Mouse (Mus musculus) CH12F3 (cell line): ENCODE results near the gene Polr2m.

Source experiments
- in situ Hi-C: fragments of 300-500 bp; cut with MboI; formaldehyde crosslinking; loops from 2 replicates; pipeline ENCODE4 v1.14.3; 2020; ENCODE audit warnings: low sequenced_read_pairs

Gene Polr2m

GRCm38 (mm10) chr9:71475536-71475935, 10.2 kb downstream of the Polr2m start:
- in situ Hi-C loops, result no loop called here

GRCm38 (mm10) chr9:71467434-71467833, 18.3 kb downstream of the Polr2m start:
- in situ Hi-C loops, result no loop called here

GRCm38 (mm10) chr9:71466111-71466510, 19.6 kb downstream of the Polr2m start:
- in situ Hi-C loops, result no loop called here

GRCm38 (mm10) chr9:71463072-71463667, 22.6 kb downstream of the Polr2m start:
- in situ Hi-C loops, result no loop called here

DNA sequence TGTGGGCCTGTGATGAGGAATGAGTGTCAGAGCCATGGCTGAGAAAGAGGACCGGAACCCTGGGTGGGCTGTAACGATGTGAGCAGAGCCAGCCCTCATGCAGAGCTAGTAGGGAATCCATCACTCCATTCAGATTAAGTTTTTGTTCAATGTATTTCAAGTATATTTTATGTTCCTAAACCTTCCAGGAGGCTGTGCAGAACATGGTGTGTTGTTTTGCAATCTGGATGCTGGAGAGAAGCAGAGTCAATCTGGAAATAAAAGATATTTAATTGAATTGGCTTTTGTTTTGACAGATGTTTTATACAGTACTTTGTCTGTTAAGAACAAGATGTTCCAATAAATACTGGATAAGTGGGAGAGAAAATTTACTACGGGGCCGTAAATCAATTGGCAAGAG, 29.0 kb downstream of the Polr2m start:
- in situ Hi-C loops, result no loop called here

DNA sequence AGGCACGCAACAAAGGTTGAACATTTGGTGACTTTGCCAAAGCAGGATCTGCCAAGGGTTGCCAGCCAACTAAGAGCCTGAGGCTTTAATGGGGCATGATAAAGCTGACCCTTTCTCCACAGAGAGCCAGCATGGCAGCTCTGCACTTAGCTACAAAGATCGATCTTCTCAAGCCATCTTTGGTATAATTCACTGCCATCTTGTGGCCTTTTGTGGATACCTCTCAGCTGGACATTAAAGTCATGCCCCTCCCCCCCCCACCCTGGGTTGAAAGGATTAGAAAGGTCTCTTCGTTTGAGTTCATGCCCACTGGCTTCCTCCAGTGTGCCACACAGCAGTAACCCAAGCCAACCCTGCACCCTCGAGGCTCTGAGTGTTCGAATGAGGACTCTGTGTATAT, 31.8 kb downstream of the Polr2m start:
- in situ Hi-C loops, result no loop called here

GRCm38 (mm10) chr9:71453352-71453751, 32.4 kb downstream of the Polr2m start:
- in situ Hi-C loops, result no loop called here

- in situ Hi-C loops, result no loop called here
Measured at GRCm38 (mm10) chr9:71450626-71451025, 35.1 kb downstream of the Polr2m start.

GRCm38 (mm10) chr9:71447573-71447972, 38.2 kb downstream of the Polr2m start:
- in situ Hi-C loops, result no loop called here

GRCm38 (mm10) chr9:71445308-71445707, 40.4 kb downstream of the Polr2m start:
- in situ Hi-C loops, result no loop called here

GRCm38 (mm10) chr9:71438146-71438545, 47.6 kb downstream of the Polr2m start:
- in situ Hi-C loops, result no loop called here
